Mouse (Mus musculus) C2C12 (cell line): ENCODE measurements around the gene Emsy.

Experiments used
- CTCF ChIP-seq: IDR thresholded peaks from one replicate; pipeline ENCODE4 v1.5.1; 2011; ENCODE audit not compliant: control insufficient read depth, insufficient read depth, insufficient read length
- MYOD1 ChIP-seq: IDR thresholded peaks from one replicate; pipeline ENCODE4 v1.6.1; 2011; ENCODE audit warnings: low read depth; ENCODE audit not compliant: control insufficient read depth, insufficient read length
- MYOG ChIP-seq: IDR thresholded peaks from one replicate; pipeline ENCODE4 v1.6.1; 2011; ENCODE audit not compliant: control insufficient read depth, insufficient read length; ENCODE audit errors: extremely low read depth
- USF1 ChIP-seq: IDR thresholded peaks from one replicate; pipeline ENCODE4 v1.6.1; 2011; ENCODE audit warnings: low read depth, mild to moderate bottlenecking, control low read depth, moderate library complexity

- no peak for TF ChIP-seq CTCF
- TF ChIP-seq MYOD1: no peak
- TF ChIP-seq USF1: no peak
- no peak for TF ChIP-seq MYOG
Observed at GRCm38 (mm10) chr7:98678441-98678840, 21.9 kb upstream of the Emsy start.
